Mouse (Mus musculus): ENCODE measurements around the gene Lrrc4. TPM values are rescaled to one million over a fixed set of nuclear protein-coding genes. Genes with fewer than 3 reads are reported as not detected.

Gene Lrrc4
- polyA plus RNA-seq (2016; fragmentation: Nextera tagmentation; extraction: Ambion mirVana), result 6.5 and 6.9 TPM in 2 replicates

DNA sequence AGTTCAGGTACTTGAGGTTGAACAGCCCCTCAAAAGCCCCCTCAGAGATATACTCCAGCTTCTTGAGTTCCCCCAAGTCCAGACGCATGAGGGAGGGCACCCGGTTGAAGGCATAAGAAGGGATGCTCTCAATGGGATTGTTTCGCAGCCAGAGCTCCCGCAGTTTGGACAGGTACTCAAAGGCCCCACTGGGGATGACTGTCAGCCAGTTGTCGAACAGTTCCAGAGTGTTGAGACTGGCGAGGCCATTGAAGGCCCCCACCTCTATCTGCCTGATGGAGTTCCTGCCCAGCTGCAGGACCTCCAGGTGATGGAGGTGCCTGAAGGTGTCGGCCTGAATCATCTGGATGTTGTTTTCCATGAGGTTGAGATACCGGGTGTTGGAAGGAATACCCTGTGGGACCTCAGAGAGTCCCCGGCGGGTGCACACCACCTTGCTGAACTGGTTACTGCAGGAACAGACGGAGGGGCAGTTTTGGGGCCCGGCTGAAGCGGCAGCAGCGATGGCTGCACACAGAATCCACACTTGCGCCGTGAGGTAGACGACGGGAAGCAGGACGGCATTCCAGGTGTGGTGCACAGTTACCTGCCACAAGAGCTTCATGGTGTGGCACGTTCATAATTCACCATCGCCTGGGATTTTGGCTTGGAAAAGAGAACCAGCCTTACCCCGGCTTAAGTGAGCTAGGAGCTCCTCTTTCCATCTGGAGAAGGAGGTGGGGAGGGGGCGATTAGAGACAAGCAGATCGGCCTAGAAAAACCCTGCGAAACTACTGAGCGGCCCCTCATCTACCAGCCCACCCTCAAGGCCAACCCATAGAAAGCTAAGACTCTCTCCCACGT is at the start of gene Lrrc4:
TSS of gene Lrrc4 (minus strand) at position 737 of the 843 bp plus-strand sequence.
- Histone ChIP-seq H3K36me3 (no peaks in the 10 kb centered on the region), H3K4me1 (peaks cover 59% of the 10 kb centered on the region), H3K9me3 (no peaks in the 10 kb centered on the region), H3K4me2 (replicated peaks) (peak within 1 kb of the TSS; percentile 97), H3K4me3 (peak within 1 kb of the TSS; percentile 88), H3K27me3 (replicated peaks) (peaks cover 9% of the 10 kb centered on the region; the same call in 1 of the 2 replicates), H3K9ac (peak within 1 kb of the TSS; percentile 96), H3K27ac (peak within 1 kb of the TSS; percentile 89)
- no peak for ATAC-seq (ENCODE audit: low FRiP score, low read depth)
- 18% methylated on average over 27 of the region's 27 CpGs for WGBS

GRCm38 (mm10) chr6:28880909-28881308 is 49.4 kb upstream of the Lrrc4 start:
- Histone ChIP-seq H3K9ac (no peak overlapping the region), H3K36me3 (peaks cover 19% of the 10 kb centered on the region), H3K4me3 (no peak overlapping the region), H3K27me3 (replicated peaks) (no peaks in the 10 kb centered on the region), H3K27ac (no peak overlapping the region), H3K4me2 (replicated peaks) (no peak overlapping the region), H3K9me3 (no peaks in the 10 kb centered on the region), H3K4me1 (peaks cover 29% of the 10 kb centered on the region)
- no peak for ATAC-seq (ENCODE audit: low FRiP score, low read depth)
- WGBS, result 93% methylated on average over 4 of the region's 4 CpGs

DNA sequence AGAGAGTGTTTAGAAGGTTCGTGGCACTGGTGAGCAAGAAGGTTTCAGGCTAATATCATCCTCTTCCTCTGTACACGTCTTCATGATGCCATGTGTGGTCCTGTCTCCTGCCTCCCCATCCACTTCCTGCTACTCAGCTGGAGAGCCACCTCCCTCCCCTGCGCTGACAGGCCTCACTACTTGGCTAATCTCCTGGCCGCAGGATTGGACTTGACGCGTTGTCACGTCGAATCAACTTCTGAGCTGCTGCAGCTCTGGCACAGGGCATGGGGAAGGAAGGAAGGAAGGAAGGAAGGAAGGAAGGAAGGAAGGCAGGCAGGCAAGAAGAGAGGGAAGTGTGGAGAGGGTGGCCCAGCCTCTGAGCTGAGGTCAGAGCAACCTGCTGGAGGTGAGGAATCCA is 47.8 kb upstream of the Lrrc4 start:
- no peak for ATAC-seq (ENCODE audit: low FRiP score, low read depth)
- H3K9ac ChIP-seq, result no peak overlapping the region
- H3K27me3 ChIP-seq (replicated peaks), result no peaks in the 10 kb centered on the region
- no peak overlapping the region for H3K4me2 ChIP-seq (replicated peaks)
- H3K4me1 ChIP-seq, result peaks cover 45% of the 10 kb centered on the region
- peaks cover 5% of the 10 kb centered on the region; the same call in 1 of the 2 replicates for H3K36me3 ChIP-seq
- no peaks in the 10 kb centered on the region for H3K9me3 ChIP-seq
- H3K27ac ChIP-seq, result no peak overlapping the region
- 92% methylated on average over 8 of the region's 8 CpGs for WGBS
- no peak overlapping the region for H3K4me3 ChIP-seq

DNA sequence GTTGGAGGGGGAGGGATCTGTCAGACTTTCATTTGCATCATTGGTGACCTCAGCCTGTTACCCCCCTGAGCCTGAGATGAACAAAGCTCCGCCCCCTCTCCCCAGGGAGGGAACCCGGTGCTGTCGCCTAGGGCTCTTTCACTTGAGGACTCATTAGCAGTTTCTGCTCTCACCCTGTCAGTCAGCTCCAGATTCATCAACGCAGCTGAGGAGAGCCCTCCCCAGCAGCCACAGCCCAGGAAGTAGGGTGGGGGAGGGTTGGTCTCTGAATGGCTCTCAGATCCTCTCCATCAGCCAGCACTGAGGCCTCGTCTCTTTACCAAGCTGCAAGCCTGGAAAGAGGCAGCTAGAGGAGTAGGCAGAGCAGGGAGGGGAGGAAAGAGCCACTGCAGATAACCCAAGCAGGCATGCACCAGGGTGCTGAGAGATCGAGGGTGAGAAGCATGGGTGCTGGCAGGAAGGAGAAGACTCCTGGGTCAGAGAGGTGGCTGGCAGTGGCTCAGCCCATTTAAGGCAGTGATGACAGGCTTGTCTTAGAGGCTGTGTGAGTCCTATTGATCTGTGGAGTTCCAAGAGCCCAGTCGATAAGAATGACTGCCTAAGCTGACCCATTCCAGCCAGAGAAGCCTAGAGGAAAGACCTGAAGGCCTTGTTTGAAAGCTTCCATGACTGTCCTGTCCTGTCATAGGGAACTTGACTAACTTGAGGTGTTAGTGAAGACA is 46.6 kb upstream of the Lrrc4 start:
- H3K4me1 ChIP-seq, result peaks cover 55% of the 10 kb centered on the region
- 20% methylated on average over 7 of the region's 7 CpGs for WGBS
- no peaks in the 10 kb centered on the region for H3K9me3 ChIP-seq
- no peaks in the 10 kb centered on the region for H3K27me3 ChIP-seq (replicated peaks)
- H3K4me2 ChIP-seq (replicated peaks), result no peak overlapping the region; the same call in 1 of the 2 replicates
- H3K36me3 ChIP-seq, result peaks cover 3% of the 10 kb centered on the region; the same call in 1 of the 2 replicates
- no peak overlapping the region for H3K27ac ChIP-seq
- no peak overlapping the region for H3K4me3 ChIP-seq
- ATAC-seq (ENCODE audit: low FRiP score, low read depth), result peak; percentile 34
- no peak overlapping the region for H3K9ac ChIP-seq

- H3K4me1 ChIP-seq, result peaks cover 56% of the 10 kb centered on the region
- no peak overlapping the region for H3K4me3 ChIP-seq
- no peaks in the 10 kb centered on the region for H3K9me3 ChIP-seq
- no peak overlapping the region for H3K27ac ChIP-seq
- H3K27me3 ChIP-seq (replicated peaks), result no peaks in the 10 kb centered on the region
- ATAC-seq (ENCODE audit: low FRiP score, low read depth), result peak; percentile 57
- 25% methylated on average over 3 of the region's 3 CpGs for WGBS
- H3K9ac ChIP-seq, result no peak overlapping the region
- H3K4me2 ChIP-seq (replicated peaks), result no peak overlapping the region
- no peaks in the 10 kb centered on the region for H3K36me3 ChIP-seq
Observed at GRCm38 (mm10) chr6:28876492-28876891, 44.9 kb upstream of the Lrrc4 start.

- no peak overlapping the region for H3K9ac ChIP-seq
- H3K4me1 ChIP-seq, result peaks cover 56% of the 10 kb centered on the region
- H3K9me3 ChIP-seq, result no peaks in the 10 kb centered on the region
- H3K4me3 ChIP-seq, result no peak overlapping the region
- H3K27me3 ChIP-seq (replicated peaks), result no peaks in the 10 kb centered on the region
- 24% methylated on average over 1 of the region's 1 CpGs for WGBS
- no peaks in the 10 kb centered on the region for H3K36me3 ChIP-seq
- H3K4me2 ChIP-seq (replicated peaks), result no peak overlapping the region
- ATAC-seq (ENCODE audit: low FRiP score, low read depth), result no peak
- H3K27ac ChIP-seq, result no peak overlapping the region
Observed at GRCm38 (mm10) chr6:28875333-28875732, 43.8 kb upstream of the Lrrc4 start.

- no peak for ATAC-seq (ENCODE audit: low FRiP score, low read depth)
- no peaks in the 10 kb centered on the region for H3K36me3 ChIP-seq
- no peak overlapping the region for H3K9ac ChIP-seq
- H3K9me3 ChIP-seq, result no peaks in the 10 kb centered on the region
- WGBS, result 88% methylated on average over 5 of the region's 5 CpGs
- H3K4me3 ChIP-seq, result no peak overlapping the region
- no peak overlapping the region for H3K27ac ChIP-seq
- no peaks in the 10 kb centered on the region for H3K27me3 ChIP-seq (replicated peaks)
- peaks cover 56% of the 10 kb centered on the region for H3K4me1 ChIP-seq
- no peak overlapping the region for H3K4me2 ChIP-seq (replicated peaks)
Observed at GRCm38 (mm10) chr6:28874759-28875158, 43.2 kb upstream of the Lrrc4 start.

GRCm38 (mm10) chr6:28874053-28874452 is 42.5 kb upstream of the Lrrc4 start:
- Histone ChIP-seq H3K9ac (no peak overlapping the region), H3K9me3 (no peaks in the 10 kb centered on the region), H3K36me3 (no peaks in the 10 kb centered on the region), H3K4me1 (peaks cover 56% of the 10 kb centered on the region), H3K4me3 (no peak overlapping the region), H3K27me3 (replicated peaks) (no peaks in the 10 kb centered on the region), H3K4me2 (replicated peaks) (no peak overlapping the region), H3K27ac (no peak overlapping the region)
- 70% methylated on average over 11 of the region's 11 CpGs for WGBS
- no peak for ATAC-seq (ENCODE audit: low FRiP score, low read depth)

GRCm38 (mm10) chr6:28872421-28872795 is 40.9 kb upstream of the Lrrc4 start:
- no peak for ATAC-seq (ENCODE audit: low FRiP score, low read depth)
- H3K4me3 ChIP-seq, result no peak overlapping the region
- no peaks in the 10 kb centered on the region for H3K9me3 ChIP-seq
- H3K4me1 ChIP-seq, result peaks cover 45% of the 10 kb centered on the region
- no peak overlapping the region for H3K4me2 ChIP-seq (replicated peaks)
- WGBS, result 94% methylated on average over 3 of the region's 3 CpGs
- H3K36me3 ChIP-seq, result no peaks in the 10 kb centered on the region
- H3K27ac ChIP-seq, result no peak overlapping the region
- no peaks in the 10 kb centered on the region for H3K27me3 ChIP-seq (replicated peaks)
- no peak overlapping the region for H3K9ac ChIP-seq

GRCm38 (mm10) chr6:28871725-28872420 is 40.3 kb upstream of the Lrrc4 start:
- 81% methylated on average over 5 of the region's 5 CpGs for WGBS
- Histone ChIP-seq H3K4me3 (no peak overlapping the region), H3K36me3 (no peaks in the 10 kb centered on the region), H3K4me2 (replicated peaks) (no peak overlapping the region), H3K9me3 (no peaks in the 10 kb centered on the region), H3K27me3 (replicated peaks) (no peaks in the 10 kb centered on the region), H3K4me1 (peaks cover 41% of the 10 kb centered on the region), H3K27ac (no peak overlapping the region), H3K9ac (no peak overlapping the region)
- no peak for ATAC-seq (ENCODE audit: low FRiP score, low read depth)

GRCm38 (mm10) chr6:28867516-28868251 is 36.1 kb upstream of the Lrrc4 start:
- Histone ChIP-seq H3K9ac (no peak overlapping the region), H3K9me3 (no peaks in the 10 kb centered on the region), H3K4me2 (replicated peaks) (no peak overlapping the region), H3K27me3 (replicated peaks) (no peaks in the 10 kb centered on the region), H3K36me3 (no peaks in the 10 kb centered on the region), H3K4me1 (peaks cover 17% of the 10 kb centered on the region), H3K4me3 (no peak overlapping the region), H3K27ac (no peak overlapping the region)
- 74% methylated on average over 2 of the region's 2 CpGs for WGBS
- ATAC-seq (ENCODE audit: low FRiP score, low read depth), result 0 out of 2 replicates have a peak, but pooled peaks have one; percentile 46
